Mouse (Mus musculus): ENCODE results near the gene Unc5b. TPM values are rescaled to one million over a fixed set of nuclear protein-coding genes. Genes with fewer than 3 reads are reported as not detected.

Gene Unc5b
- polyA plus RNA-seq, 1 experiment from 2014 or later: 2.4 TPM

DNA sequence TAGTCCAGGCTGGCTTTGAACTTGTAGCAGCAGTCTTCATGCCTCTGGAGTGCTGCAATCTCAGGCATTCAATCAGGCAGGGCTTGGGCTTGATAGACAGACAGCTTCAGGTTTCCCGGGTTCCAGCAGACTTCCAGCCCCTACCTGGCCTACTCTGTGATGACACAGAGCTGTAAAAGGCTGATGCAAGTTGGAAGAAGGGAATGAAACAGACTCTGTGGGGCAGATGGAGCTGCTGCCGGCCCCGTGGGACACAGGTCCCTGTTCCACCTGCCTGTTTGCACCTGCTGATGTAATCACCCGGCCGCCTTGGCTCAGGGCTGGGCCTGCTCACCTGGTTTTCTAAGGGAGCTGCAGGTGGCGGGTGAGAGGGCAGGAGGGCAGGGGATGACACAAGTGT, 40.5 kb downstream of the Unc5b start:
- Histone ChIP-seq H3K27ac (no peak overlapping the region), H3K4me1 (replicated peaks) (peaks cover 59% of the 10 kb centered on the region), H3K9me3 (no peaks in the 10 kb centered on the region), H3K27me3 (ENCODE audit: insufficient read depth, poor library complexity, severe bottlenecking) (peaks cover 60% of the 10 kb centered on the region), H3K4me3 (no peak overlapping the region), H3K36me3 (no peaks in the 10 kb centered on the region)
- no peak for DNase-seq (ENCODE audit: low spot score)
- 84% methylated on average over 6 of the region's 6 CpGs for WGBS

DNA sequence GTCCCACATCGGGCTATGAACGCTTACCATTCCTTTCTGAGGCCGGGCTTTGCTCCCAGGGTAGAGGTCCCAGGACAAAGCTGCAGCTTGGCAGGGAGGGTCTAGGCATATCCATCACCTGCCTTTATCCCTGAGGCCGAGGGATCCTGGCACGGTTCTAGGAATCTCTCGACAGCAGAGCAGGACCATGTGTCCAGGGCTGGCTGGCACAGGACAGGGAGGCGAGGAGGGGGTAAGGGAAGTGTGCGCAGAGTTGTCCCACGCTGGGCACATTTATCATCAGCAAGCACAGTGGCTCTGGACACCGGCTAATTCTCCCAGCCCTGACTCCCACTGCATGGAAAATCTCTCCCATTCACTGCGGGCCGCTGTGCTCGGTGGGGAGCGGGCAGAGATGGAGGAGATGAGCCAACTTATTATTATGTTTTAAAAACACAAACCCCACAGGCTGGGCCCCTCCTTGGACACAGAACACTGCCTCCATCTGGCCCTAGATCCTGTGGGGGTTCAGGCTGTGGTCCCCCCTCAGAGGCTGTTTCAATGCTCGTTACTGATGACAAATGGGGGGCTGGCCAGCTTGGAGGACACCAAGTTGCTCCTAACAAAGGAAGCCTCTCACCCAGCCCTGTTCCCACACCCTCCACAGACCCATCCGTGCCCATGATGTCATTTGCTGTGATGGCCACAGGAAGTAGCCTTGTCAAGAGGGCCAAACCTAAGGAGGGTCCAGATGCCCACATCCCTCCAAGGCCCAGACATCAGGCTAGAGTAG, 43.9 kb downstream of the Unc5b start:
- 73% methylated on average over 16 of the region's 16 CpGs for WGBS
- Histone ChIP-seq H3K27ac (peak overlapping the region; percentile 57), H3K36me3 (no peaks in the 10 kb centered on the region), H3K4me1 (replicated peaks) (peaks cover 34% of the 10 kb centered on the region), H3K9me3 (no peaks in the 10 kb centered on the region), H3K27me3 (ENCODE audit: insufficient read depth, poor library complexity, severe bottlenecking) (peaks cover 39% of the 10 kb centered on the region), H3K4me3 (no peak overlapping the region)
- no peak for DNase-seq (ENCODE audit: low spot score)

GRCm38 (mm10) chr10:60783608-60784007, 47.8 kb downstream of the Unc5b start:
- WGBS: 35% methylated on average over 2 of the region's 2 CpGs
- no peaks in the 10 kb centered on the region for H3K36me3 ChIP-seq
- H3K9me3 ChIP-seq: no peaks in the 10 kb centered on the region
- H3K4me1 ChIP-seq (replicated peaks): peaks cover 34% of the 10 kb centered on the region
- peaks cover 36% of the 10 kb centered on the region for H3K27me3 ChIP-seq (ENCODE audit: insufficient read depth, poor library complexity, severe bottlenecking)
- no peak for DNase-seq (ENCODE audit: low spot score)
- H3K27ac ChIP-seq: no peak overlapping the region; the same call in 1 of the 2 replicates
- H3K4me3 ChIP-seq: no peak overlapping the region

DNA sequence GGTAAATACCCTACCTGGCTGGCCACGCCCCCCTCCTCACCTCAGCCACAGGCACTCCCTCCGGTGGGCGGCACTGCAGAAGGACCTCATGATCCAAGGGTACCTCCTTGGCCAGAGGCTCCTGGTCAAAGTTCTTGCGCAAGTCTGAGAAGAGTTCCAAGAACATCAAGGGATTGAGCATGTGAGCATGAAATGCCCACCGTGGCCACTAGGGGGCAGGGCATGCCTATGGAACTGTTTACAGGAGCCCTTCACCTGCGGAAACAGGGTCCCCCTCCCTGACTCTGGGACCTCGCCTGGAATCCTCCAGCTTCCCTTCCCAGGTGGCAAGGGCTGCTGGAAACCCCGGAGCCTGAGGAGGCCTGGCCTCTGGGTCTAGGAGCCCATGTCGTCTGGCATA, 51.8 kb downstream of the Unc5b start:
- Histone ChIP-seq H3K4me3 (no peak overlapping the region), H3K27me3 (ENCODE audit: insufficient read depth, poor library complexity, severe bottlenecking) (peaks cover 35% of the 10 kb centered on the region), H3K4me1 (replicated peaks) (peaks cover 15% of the 10 kb centered on the region), H3K9me3 (no peaks in the 10 kb centered on the region), H3K36me3 (peaks cover 4% of the 10 kb centered on the region; the same call in 1 of the 2 replicates), H3K27ac (no peak overlapping the region)
- peak; percentile 83 for DNase-seq (ENCODE audit: low spot score)
- WGBS: 10% methylated on average over 9 of the region's 9 CpGs

DNA sequence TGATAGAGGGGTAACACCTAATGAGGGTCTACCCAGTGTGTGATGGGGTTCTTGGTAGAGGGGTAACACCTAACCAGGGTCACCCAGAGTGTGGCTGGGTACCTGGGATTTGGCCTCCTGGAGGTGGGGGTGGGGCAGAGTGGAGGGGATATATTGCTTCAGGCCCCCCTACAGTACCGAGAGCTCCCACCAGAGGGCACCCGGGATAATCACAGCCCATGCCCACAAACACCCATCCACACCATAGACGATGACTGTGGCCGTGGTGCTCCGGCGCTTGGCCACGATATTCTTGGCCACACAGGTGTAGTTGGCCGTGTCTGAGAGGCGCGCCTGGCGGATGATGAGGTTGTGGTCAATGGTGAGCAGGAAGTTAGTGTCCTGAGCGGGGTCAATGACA, 52.8 kb downstream of the Unc5b start:
- peaks cover 10% of the 10 kb centered on the region for H3K36me3 ChIP-seq
- peaks cover 35% of the 10 kb centered on the region for H3K27me3 ChIP-seq (ENCODE audit: insufficient read depth, poor library complexity, severe bottlenecking)
- peaks cover 10% of the 10 kb centered on the region for H3K4me1 ChIP-seq (replicated peaks)
- H3K27ac ChIP-seq: no peak overlapping the region
- no peak overlapping the region for H3K4me3 ChIP-seq
- DNase-seq (ENCODE audit: low spot score): peak; percentile 57
- WGBS: 75% methylated on average over 12 of the region's 12 CpGs
- H3K9me3 ChIP-seq: no peaks in the 10 kb centered on the region

DNA sequence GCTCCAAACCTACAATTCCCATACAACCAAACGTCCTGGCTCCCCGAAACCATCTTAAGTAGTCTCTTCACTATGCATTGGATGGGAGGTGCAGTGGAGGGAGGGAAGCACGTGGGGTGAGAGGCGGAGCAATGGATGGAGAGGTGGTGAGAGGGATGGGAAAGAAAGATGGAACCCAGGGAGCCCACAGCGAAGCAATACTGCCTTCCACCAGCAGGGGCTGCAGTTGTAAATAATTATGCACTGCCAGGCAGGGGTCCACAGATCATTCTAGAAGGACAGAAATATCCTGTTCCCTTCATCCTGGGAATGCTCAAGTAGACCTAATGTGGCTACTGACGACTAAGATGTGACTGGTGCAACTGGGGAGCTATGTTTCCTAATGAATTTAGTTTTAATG, 55.9 kb downstream of the Unc5b start:
- no peak overlapping the region for H3K4me3 ChIP-seq
- H3K36me3 ChIP-seq: peaks cover 19% of the 10 kb centered on the region
- DNase-seq (ENCODE audit: low spot score): no peak
- H3K27ac ChIP-seq: no peak overlapping the region
- H3K4me1 ChIP-seq (replicated peaks): peaks cover 7% of the 10 kb centered on the region
- 82% methylated on average over 6 of the region's 6 CpGs for WGBS
- peaks cover 17% of the 10 kb centered on the region for H3K27me3 ChIP-seq (ENCODE audit: insufficient read depth, poor library complexity, severe bottlenecking)
- no peaks in the 10 kb centered on the region for H3K9me3 ChIP-seq

GRCm38 (mm10) chr10:60774616-60775015, 56.8 kb downstream of the Unc5b start:
- Histone ChIP-seq H3K27ac (no peak overlapping the region), H3K9me3 (no peaks in the 10 kb centered on the region), H3K36me3 (peaks cover 19% of the 10 kb centered on the region), H3K27me3 (ENCODE audit: insufficient read depth, poor library complexity, severe bottlenecking) (peaks cover 10% of the 10 kb centered on the region), H3K4me3 (no peak overlapping the region), H3K4me1 (replicated peaks) (no peaks in the 10 kb centered on the region; the same call in 1 of the 2 replicates)
- DNase-seq (ENCODE audit: low spot score): no peak
- WGBS: 94% methylated on average over 13 of the region's 13 CpGs

DNA sequence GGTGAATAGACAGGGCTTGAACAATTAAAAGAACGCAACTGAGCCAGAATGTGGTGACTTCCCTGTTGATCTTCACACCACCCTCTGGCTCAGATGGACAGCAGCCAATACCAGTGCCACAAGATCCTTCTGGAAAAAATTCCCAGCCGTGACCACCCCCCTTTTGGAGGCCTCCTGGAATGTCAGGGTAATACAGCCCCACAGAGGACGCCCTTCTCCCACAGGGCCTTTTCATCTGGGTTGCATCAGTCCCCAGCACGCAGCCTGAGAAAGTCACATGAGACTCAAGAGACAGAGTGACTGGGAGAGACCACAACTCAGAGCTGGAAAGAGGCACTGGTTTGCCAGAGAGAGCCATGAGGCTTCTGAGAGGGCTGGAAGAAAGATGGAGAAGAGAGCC, 60.5 kb downstream of the Unc5b start:
- no peak for DNase-seq (ENCODE audit: low spot score)
- Histone ChIP-seq H3K9me3 (no peaks in the 10 kb centered on the region), H3K27me3 (ENCODE audit: insufficient read depth, poor library complexity, severe bottlenecking) (no peaks in the 10 kb centered on the region), H3K4me1 (replicated peaks) (no peaks in the 10 kb centered on the region; the same call in 1 of the 2 replicates), H3K4me3 (no peak overlapping the region), H3K27ac (no peak overlapping the region), H3K36me3 (peaks cover 18% of the 10 kb centered on the region)
- 68% methylated on average over 4 of the region's 4 CpGs for WGBS

DNA sequence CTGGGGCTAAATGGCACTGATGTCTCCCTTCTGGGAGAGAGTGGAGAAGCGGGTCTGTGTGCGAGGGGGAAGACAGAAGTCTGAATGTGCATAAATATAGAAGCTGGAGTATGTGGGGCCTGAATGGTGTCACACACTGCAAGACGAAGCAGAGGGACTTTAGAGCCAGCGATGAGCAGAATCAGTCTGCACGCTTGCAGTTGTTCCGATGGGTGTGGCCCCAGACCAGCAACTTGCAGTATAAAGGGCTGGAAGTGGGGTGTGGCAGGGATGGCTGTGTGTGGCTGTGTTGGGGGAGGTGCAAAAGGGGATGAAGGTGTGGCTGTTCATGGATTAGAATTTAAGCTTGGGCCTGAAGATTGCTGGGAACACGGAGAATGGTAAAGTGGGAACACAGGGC, 62.8 kb downstream of the Unc5b start:
- no peak for DNase-seq (ENCODE audit: low spot score)
- 89% methylated on average over 7 of the region's 7 CpGs for WGBS
- no peaks in the 10 kb centered on the region; the same call in 1 of the 2 replicates for H3K4me1 ChIP-seq (replicated peaks)
- no peak overlapping the region for H3K27ac ChIP-seq
- H3K4me3 ChIP-seq: no peak overlapping the region
- H3K9me3 ChIP-seq: no peaks in the 10 kb centered on the region
- H3K36me3 ChIP-seq: peaks cover 12% of the 10 kb centered on the region; the same call in 1 of the 2 replicates
- H3K27me3 ChIP-seq (ENCODE audit: insufficient read depth, poor library complexity, severe bottlenecking): no peaks in the 10 kb centered on the region

DNA sequence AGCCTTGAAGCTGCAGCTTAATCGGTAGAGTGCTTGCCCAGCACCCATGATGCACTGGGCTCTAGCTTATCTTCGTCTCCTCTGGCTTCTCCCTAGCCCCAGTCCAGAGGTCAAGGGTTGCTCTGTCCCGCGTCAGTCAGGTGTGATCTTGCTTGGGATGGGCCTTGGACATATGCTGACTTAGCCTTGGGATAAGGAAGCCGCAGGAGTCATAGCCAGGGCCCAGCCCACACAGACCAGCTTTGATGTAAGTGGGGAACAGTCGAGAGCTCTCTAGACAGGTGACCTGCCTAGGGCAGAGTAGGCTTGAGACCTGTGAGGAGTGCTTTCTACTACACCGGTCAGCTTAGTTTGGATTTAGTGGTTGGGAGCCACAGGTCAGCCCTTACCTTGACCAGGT, 64.0 kb downstream of the Unc5b start:
- 88% methylated on average over 7 of the region's 7 CpGs for WGBS
- H3K4me1 ChIP-seq (replicated peaks): no peaks in the 10 kb centered on the region; the same call in 1 of the 2 replicates
- H3K27me3 ChIP-seq (ENCODE audit: insufficient read depth, poor library complexity, severe bottlenecking): no peaks in the 10 kb centered on the region
- no peak overlapping the region for H3K27ac ChIP-seq
- no peaks in the 10 kb centered on the region for H3K9me3 ChIP-seq
- no peak for DNase-seq (ENCODE audit: low spot score)
- H3K4me3 ChIP-seq: no peak overlapping the region
- H3K36me3 ChIP-seq: peaks cover 10% of the 10 kb centered on the region; the same call in 1 of the 2 replicates

GRCm38 (mm10) chr10:60762126-60762525, 69.3 kb downstream of the Unc5b start:
- DNase-seq (ENCODE audit: low spot score): no peak
- Histone ChIP-seq H3K27ac (no peak overlapping the region), H3K9me3 (no peaks in the 10 kb centered on the region), H3K4me1 (replicated peaks) (no peaks in the 10 kb centered on the region), H3K36me3 (0 out of 2 replicates have a peak, but pooled peaks cover 3% of the 10 kb centered on the region), H3K27me3 (ENCODE audit: insufficient read depth, poor library complexity, severe bottlenecking) (no peaks in the 10 kb centered on the region), H3K4me3 (no peak overlapping the region)
- WGBS: 84% methylated on average over 1 of the region's 1 CpGs

GRCm38 (mm10) chr10:60760377-60760776, 71.0 kb downstream of the Unc5b start:
- H3K4me1 ChIP-seq (replicated peaks): no peaks in the 10 kb centered on the region

GRCm38 (mm10) chr10:60756992-60757391, 74.4 kb downstream of the Unc5b start:
- Histone ChIP-seq H3K9me3 (no peaks in the 10 kb centered on the region; the same call in 1 of the 2 replicates), H3K27me3 (ENCODE audit: insufficient read depth, poor library complexity, severe bottlenecking) (no peaks in the 10 kb centered on the region), H3K36me3 (no peaks in the 10 kb centered on the region), H3K27ac (no peak overlapping the region), H3K4me1 (replicated peaks) (peaks cover 12% of the 10 kb centered on the region), H3K4me3 (no peak overlapping the region)
- WGBS: 12% methylated on average over 7 of the region's 7 CpGs
- peak; percentile 65 for DNase-seq (ENCODE audit: low spot score)

More at GRCm38 (mm10) chr10:60760377-60760776, 71.0 kb downstream of the Unc5b start:
- Histone ChIP-seq H3K27me3 (ENCODE audit: insufficient read depth, poor library complexity, severe bottlenecking) (no peaks in the 10 kb centered on the region), H3K27ac (no peak overlapping the region), H3K36me3 (no peaks in the 10 kb centered on the region), H3K4me3 (no peak overlapping the region), H3K9me3 (no peaks in the 10 kb centered on the region)
- 7% methylated on average over 14 of the region's 14 CpGs for WGBS
- DNase-seq (ENCODE audit: low spot score): peak; percentile 91

Measured in hindbrain, embryonic 10.5 days (tissue).